Mouse (Mus musculus) neural tube, embryonic 10.5 days (tissue): ENCODE measurements at regions not wholly inside any gene's neighbourhood (a gene's known extent, or its start where the extent isn't known, plus 50 kb on each side); places are given as distances from the start of the nearest gene placed in this dataset.
"Not testable (repeated sequence)": the region's sequence is repeated elsewhere in the genome, so short reads cannot be mapped to it uniquely, and the experiment has no call there.

ENCODE experiments used
- DNase-seq: peaks from one replicate; pipeline ENCODE4 v3.0.0-alpha.2; 2017; ENCODE audit warnings: low spot score; ENCODE audit errors: extremely low spot score

DNA sequence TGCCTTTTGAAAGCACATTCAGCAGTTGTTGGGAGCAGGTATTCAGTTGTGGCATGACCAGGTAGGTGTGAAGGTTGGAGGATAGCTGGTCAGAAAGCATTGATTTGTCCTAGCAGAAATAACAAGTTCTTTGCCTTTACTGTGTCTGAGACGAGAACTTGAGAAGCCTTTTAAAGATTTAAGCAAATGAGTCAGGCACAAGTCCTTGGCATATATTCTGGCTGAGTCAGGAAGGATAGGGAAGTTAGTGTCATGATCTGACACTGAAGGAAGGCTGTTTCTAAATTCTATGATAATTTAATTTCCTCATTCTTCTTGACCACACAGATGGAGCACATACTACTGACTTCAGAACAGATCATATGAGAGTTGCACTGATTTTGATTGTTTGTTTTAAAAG is 993.8 kb downstream of the Basp1 start:
- DNase-seq = no peak

GRCm38 (mm10) chr15:24419186-24419585 is 994.4 kb downstream of the Basp1 start:
- no peak for DNase-seq

DNA sequence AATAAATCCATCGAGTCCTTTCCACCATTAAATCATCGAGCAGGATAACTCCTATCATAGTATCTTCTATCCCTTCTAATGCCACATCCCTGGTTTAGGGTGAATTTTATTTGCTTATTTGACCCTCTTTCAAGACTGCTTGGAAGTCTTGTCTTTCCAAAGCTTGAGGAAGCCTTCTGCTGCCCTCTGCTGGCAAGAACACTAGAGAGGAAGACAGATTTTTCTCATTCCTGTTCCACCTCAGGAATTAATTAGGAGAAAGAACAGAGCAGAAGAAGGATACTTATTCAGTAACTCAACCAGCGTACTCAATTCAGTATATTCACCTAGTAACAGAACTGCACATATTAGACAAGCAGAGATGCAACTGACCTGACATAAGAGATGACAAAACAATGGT is 1005.9 kb downstream of the Basp1 start:
- DNase-seq = peak; percentile 43

GRCm38 (mm10) chr15:24405305-24405704 is 1008.3 kb downstream of the Basp1 start:
- DNase-seq = no peak

GRCm38 (mm10) chr15:24400088-24400487 is 1013.5 kb downstream of the Basp1 start:
- DNase-seq = no peak

- DNase-seq = no peak
Observed at GRCm38 (mm10) chr15:24358398-24358797, 1055.2 kb downstream of the Basp1 start.

DNA sequence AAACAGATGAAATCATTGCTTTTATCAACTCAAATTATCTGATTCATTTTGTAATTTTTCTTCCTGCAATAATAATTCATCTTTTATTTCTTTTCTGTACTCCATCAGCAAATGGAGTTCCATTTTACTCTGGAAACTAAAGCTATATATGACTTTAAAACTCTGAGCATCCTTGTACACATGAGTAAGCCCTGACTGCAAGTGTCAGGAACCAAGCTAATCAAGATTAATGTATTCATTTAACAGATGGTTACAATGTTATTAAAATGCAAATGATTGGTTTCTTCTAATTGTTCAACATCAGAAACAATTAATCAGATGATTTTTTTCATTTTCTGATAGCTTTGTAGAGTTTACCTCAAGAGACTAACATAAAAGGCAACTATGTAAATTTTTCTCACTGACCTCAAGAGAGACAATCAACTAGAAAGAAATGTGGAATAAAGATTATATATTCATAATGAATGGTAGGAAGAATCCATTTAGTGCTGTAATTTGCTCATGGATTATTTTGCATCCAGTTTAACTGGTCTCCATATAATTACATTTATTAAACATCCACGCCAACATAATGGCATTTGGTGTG is 1064.5 kb downstream of the Basp1 start:
- DNase-seq = no peak

DNA sequence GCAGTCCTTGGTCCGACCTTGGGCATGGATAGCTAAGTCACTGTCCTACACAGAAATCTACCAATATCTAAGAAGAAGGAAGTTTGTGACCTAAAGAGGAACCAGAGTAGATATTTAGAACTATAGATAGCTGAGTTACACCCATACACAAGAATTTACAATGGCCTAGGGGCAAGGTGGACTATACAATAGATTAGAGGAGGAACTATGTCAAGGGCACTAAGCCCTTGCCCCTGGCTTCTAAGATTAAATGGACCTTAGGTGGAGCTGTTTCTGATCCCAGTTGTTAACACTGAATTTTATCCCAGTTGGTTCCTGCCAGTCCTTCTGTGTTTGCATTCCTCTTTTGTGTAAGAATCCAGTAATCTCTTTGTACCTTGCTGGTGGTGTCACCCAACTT is 1077.7 kb downstream of the Basp1 start:
- not testable (repeated sequence) for DNase-seq

GRCm38 (mm10) chr15:24303123-24303522 is 1110.4 kb downstream of the Basp1 start:
- DNase-seq = not testable (repeated sequence)

DNA sequence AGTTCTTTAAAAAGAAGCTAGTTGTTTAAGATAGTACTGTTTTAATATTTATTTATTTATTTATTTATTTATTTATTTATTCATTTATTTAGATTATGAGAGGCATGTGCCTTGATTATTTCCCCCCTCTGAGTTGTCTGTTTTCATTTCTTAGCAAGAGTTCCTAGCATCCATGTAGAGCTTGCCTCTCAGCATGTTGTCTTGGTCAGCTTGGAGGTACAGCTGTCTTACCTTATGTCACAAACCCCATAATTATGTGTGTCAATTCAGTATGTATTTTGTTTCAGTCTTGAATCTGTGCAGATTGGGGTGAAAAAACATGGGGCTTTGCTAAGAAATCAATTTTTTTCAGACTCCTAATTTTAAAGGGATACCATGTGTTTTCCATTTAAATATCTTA is 1116.3 kb downstream of the Basp1 start:
- DNase-seq = no peak

DNA sequence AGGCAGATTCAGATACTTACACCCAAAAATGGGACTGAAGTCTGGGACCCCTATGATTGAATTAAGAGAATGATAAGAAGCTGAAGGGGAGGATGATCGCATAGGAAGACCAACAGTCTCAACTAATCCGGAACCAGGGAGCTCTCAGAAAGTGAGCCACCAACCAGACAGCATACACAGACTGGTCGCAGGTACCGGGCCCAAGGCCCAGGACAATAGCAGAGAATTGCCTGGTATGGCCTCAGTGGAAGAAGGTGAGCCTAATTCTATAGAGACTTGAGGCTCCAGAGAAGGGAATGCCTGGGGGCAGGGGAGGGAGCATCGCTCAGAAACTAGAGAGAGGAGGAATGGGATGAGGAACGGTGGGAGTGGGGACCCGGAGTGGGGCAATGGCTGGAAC is 1116.8 kb downstream of the Basp1 start:
- no peak for DNase-seq

DNA sequence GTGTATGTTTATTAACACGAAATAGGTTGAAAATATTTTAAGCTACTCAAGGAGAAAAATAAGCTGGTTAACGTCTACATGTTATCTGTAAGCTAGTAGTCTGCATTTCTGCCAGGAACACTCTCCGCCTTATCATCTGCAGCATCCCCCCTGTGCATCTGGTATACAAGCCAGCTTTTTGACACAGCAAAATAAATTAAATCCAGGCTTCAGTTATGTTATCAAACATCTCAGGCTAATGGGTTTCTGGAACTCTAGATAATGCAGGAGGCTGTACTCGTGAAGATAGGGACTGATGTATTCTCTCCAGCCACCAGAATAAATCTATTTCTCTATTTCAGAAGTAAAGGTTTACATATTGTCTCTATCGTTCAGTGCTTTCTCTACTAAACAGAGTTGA is 1138.5 kb downstream of the Basp1 start:
- DNase-seq = no peak

- no peak for DNase-seq
Observed at GRCm38 (mm10) chr15:24267360-24267759, 1146.2 kb downstream of the Basp1 start.
